ENCODE assay signal across 9 mouse cellular contexts in genomic region chr1:179012273-179012672, GRCm38 (mm10).
DNase-seq lines count a peak whose midpoint lies in the region; ATAC-seq lines count a peak whose summit lies in the region.
"Had no signal": no experiment of that assay in that cellular context is flagged by ENCODE, and none has a peak within 500 bp of the region (broad histone marks: within the 10 kb centered on the region; RNA-seq: fewer than 3 reads in every experiment).

No protein-coding gene starts in this region.

- no peaks in the 10 kb centered on the region for H3K27me3 ChIP-seq in neural tube, embryonic 15.5 days (replicated peaks)
- H3K27me3 ChIP-seq: limb, embryonic 12.5 days had no signal

- peaks cover 3% of the 10 kb centered on the region; the same call in 1 of the 2 replicates for H3K4me1 ChIP-seq in neural tube, embryonic 15.5 days

- no peak overlapping the region for H3K9ac ChIP-seq in neural tube, embryonic 15.5 days (replicated peaks)
- H3K9ac ChIP-seq: limb, embryonic 12.5 days had no signal

- no peak for ATAC-seq in neural tube, embryonic 15.5 days (ENCODE audit: low FRiP score)

- no peak overlapping the region for H3K27ac ChIP-seq in neural tube, embryonic 15.5 days (replicated peaks)
- H3K27ac ChIP-seq: limb, embryonic 12.5 days had no signal

- no peaks in the 10 kb centered on the region for H3K9me3 ChIP-seq in neural tube, embryonic 15.5 days (replicated peaks)
- H3K9me3 ChIP-seq: limb, embryonic 12.5 days had no signal

- 76% methylated on average over 4 of the region's 4 CpGs for WGBS in neural tube, embryonic 15.5 days

- peak; percentile 45 to 78 for DNase-seq in adrenal gland, adult (ENCODE audit: inconsistent age in 2 of 2, low spot score in 1 of 2)
- no peak for DNase-seq in adrenal gland, postnatal 4 days (ENCODE audit: low spot score in 2 of 2)
- peak; percentile 80 for DNase-seq in adrenal gland, postnatal 14 days
- peak; percentile 45 to 49 for DNase-seq in frontal cortex, postnatal 14 days (ENCODE audit: low spot score in 2 of 2)
- peak; percentile 75 for DNase-seq in kidney, adult 9 months
- DNase-seq in lung, postnatal 10 days, result peak; percentile 57
- DNase-seq in spleen, postnatal 10 days (ENCODE audit: low spot score in 2 of 2), result no peak

- no peaks in the 10 kb centered on the region for H3K36me3 ChIP-seq in neural tube, embryonic 15.5 days
- H3K36me3 ChIP-seq: limb, embryonic 12.5 days had no signal

- no peak overlapping the region for H3K4me2 ChIP-seq in neural tube, embryonic 15.5 days
- H3K4me2 ChIP-seq: limb, embryonic 12.5 days had no signal

- H3K4me3 ChIP-seq in neural tube, embryonic 15.5 days (replicated peaks), result no peak overlapping the region
- H3K4me3 ChIP-seq: limb, embryonic 12.5 days had no signal

Comparison
In these comparisons a context has a peak if more than half of its experiments do, and no peak if none do; other contexts are left out.
1. DNase-seq: peak in adrenal gland, adult (2 of 2), adrenal gland, postnatal 14 days (single experiment), frontal cortex, postnatal 14 days (2 of 2), kidney, adult 9 months (single experiment) and lung, postnatal 10 days (single experiment); none in adrenal gland, postnatal 4 days (0 of 2) and spleen, postnatal 10 days (0 of 2).